Mouse (Mus musculus) forebrain, embryonic 16.5 days (tissue): ENCODE data around the gene Olfr1223. TPM values are rescaled to one million over a fixed set of nuclear protein-coding genes. Genes with fewer than 3 reads are reported as not detected.
"Not testable (repeated sequence)": the region's sequence is repeated elsewhere in the genome, so short reads cannot be mapped to it uniquely, and the experiment has no call there.

Source experiments
- ATAC-seq: fragments of 200-750 bp; cut with Nextera tagmentation; 2 replicates; pipeline ENCODE4 v1.8.0; 2017; ENCODE audit warnings: mild to moderate bottlenecking, moderate library complexity
- H3K27ac ChIP-seq: fragments of 300-500 bp; sonication (generic); 2 replicates; pipeline ENCODE4 v1.5.1; 2014; ENCODE audit warnings: low read length, control low read depth
- H3K27me3 ChIP-seq: fragments of 300-500 bp; sonication (generic); replicated peaks from 2 replicates; pipeline ENCODE4 v1.6.1; 2014; ENCODE audit warnings: low read length; ENCODE audit not compliant: control insufficient read depth, insufficient read depth
- H3K36me3 ChIP-seq: fragments of 300-500 bp; sonication (generic); 2 replicates; pipeline ENCODE4 v1.6.1; 2014; ENCODE audit not compliant: control insufficient read depth, insufficient read depth
- H3K4me1 ChIP-seq: fragments of 300-500 bp; sonication (generic); replicated peaks from 2 replicates; pipeline ENCODE4 v1.6.1; 2014; ENCODE audit warnings: low read length; ENCODE audit not compliant: control insufficient read depth, insufficient read depth
- H3K4me2 ChIP-seq: fragments of 300-500 bp; sonication (generic); 2 replicates; pipeline ENCODE4 v1.6.1; 2014; ENCODE audit warnings: mild to moderate bottlenecking, low read length, control low read depth
- H3K4me3 ChIP-seq: fragments of 300-500 bp; sonication (generic); replicated peaks from 2 replicates; pipeline ENCODE4 v1.5.1; 2014; ENCODE audit warnings: mild to moderate bottlenecking, low read length, control low read depth
- H3K9ac ChIP-seq: fragments of 300-500 bp; sonication (generic); replicated peaks from 2 replicates; pipeline ENCODE4 v1.6.1; 2014; ENCODE audit warnings: low read depth, low read length, control low read depth
- H3K9me3 ChIP-seq: fragments of 300-500 bp; sonication (generic); 2 replicates; pipeline ENCODE4 v1.6.1; 2016; ENCODE audit warnings: low read length; ENCODE audit not compliant: control insufficient read depth
- WGBS: fragments of 180-500 bp; shearing (Covaris S2); extraction: QIAGEN DNeasy Blood & Tissue Kit; methylation state at CpG from one replicate; pipeline ENCODE4 v1.1.7; 2014; 5-methylcytosine and 5-hydroxymethylcytosine counted together
- polyA plus RNA-seq: library from polyadenylated mRNA; unstranded; fragments of >200 nt; fragmentation: Nextera tagmentation; extraction: Ambion mirVana; gene quantifications from 2 replicates; pipeline ENCODE4 v1.2.1, GENCODE M21; 2015

Olfr1223 gene
- polyA plus RNA-seq, result not detected in 2 replicates

GRCm38 (mm10) chr2:89151460-89151859 is at the start of gene Olfr1223:
Gene Olfr1223 (minus strand): TSS chr2:89151560.
- no peak for ATAC-seq

DNA sequence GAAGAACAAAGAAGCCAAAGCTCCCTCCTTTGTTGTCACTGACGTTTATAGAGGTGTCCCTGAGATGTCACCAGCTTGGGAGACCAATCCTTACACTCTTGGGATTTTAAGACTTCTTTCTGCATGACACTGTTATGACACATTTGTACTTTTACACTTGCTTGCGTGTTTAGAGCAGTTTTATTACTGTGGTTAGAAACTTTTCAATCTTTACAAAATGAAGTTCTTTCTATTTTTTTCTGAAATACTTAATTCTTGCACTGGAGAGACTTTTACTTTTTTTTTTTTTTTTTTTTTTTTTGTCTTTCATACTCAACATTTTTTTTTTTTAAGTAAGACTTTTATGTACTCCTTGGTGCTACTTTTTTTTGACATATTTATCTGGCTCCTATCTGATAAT is 48.6 kb upstream of the Olfr1223 start, which contains the start of gene Olfr1226:
Gene Olfr1226, minus strand, starts transcription at position 101 of the 400 bp plus-strand sequence.
- Histone ChIP-seq H3K9me3 (no peaks in the 10 kb centered on the region), H3K4me3 (no peak within 1 kb of the TSS), H3K36me3 (no peaks in the 10 kb centered on the region), H3K9ac (no peak within 1 kb of the TSS), H3K27ac (no peak within 1 kb of the TSS), H3K27me3 (no peaks in the 10 kb centered on the region), H3K4me1 (no peaks in the 10 kb centered on the region), H3K4me2 (no peak within 1 kb of the TSS)
- ATAC-seq, result no peak
- 52% methylated on average over 2 of the region's 2 CpGs for WGBS

More at GRCm38 (mm10) chr2:89151460-89151859, at the start of gene Olfr1223:
- Histone ChIP-seq H3K27me3 (no peaks in the 10 kb centered on the region), H3K36me3 (no peaks in the 10 kb centered on the region), H3K27ac (no peak within 1 kb of the TSS), H3K4me3 (no peak within 1 kb of the TSS), H3K4me1 (no peaks in the 10 kb centered on the region), H3K4me2 (no peak within 1 kb of the TSS), H3K9me3 (no peaks in the 10 kb centered on the region), H3K9ac (no peak within 1 kb of the TSS)
- WGBS, result 77% methylated on average over 1 of the region's 1 CpGs

DNA sequence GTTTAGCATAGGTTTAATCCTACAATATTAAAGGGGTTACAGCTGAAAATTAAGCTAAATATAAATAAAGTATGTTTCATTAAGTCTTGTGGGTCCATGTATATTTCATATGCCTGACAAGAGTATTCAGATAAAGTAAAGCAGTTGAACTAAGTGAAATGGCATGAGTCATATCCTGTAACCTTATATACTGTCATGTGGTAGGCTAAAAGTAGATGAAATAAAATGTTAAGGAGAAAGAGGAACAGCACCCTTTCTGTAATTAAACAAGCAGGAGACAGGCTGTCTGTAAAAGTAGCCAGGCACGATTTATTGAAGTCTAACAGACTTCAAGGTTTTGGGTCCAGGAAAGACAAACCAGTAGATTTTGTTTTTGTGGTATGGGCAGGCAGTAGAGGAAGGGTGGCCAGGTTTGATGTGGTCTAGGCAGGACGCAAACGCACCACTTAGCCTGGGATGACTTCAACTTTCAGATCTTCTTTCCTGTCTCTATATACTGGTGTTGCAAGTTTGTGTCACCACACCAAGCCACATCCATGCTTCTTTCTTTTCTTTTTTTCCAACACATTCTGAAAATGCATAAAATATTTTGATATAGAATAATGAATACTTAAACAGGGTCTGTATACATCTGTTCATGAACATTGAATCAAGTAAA is 45.1 kb upstream of the Olfr1223 start:
- Histone ChIP-seq H3K9me3 (no peaks in the 10 kb centered on the region), H3K27me3 (no peaks in the 10 kb centered on the region), H3K4me3 (no peak overlapping the region), H3K36me3 (no peaks in the 10 kb centered on the region), H3K4me2 (no peak overlapping the region), H3K4me1 (no peaks in the 10 kb centered on the region), H3K9ac (no peak overlapping the region), H3K27ac (no peak overlapping the region)
- WGBS, result 91% methylated on average over 3 of the region's 3 CpGs
- ATAC-seq, result no peak

DNA sequence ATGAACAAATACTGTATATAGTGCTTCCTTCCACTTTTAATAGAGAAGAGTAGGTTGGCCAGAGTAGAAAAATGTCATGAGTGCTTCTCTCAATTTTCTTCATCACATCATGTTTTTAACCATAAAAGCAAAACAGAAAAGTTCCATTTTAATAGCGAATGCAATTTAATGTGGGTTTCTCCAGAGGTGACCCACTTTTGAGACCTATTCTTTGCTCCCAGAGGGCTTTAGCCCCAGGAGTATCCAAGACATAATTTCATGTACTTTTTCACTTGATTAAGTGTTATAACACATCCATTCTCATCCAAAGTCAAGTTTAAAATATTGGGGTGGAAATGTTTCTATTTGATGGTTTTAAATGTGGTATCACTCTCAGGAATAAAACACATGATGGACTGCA is 23.2 kb upstream of the Olfr1223 start, which contains the start of gene Olfr1225:
Gene Olfr1225, minus strand, starts transcription at position 101 of the 400 bp plus-strand sequence.
- Histone ChIP-seq H3K4me1 (no peaks in the 10 kb centered on the region), H3K27ac (no peak within 1 kb of the TSS), H3K36me3 (no peaks in the 10 kb centered on the region), H3K4me2 (no peak within 1 kb of the TSS), H3K4me3 (no peak within 1 kb of the TSS), H3K9me3 (no peaks in the 10 kb centered on the region), H3K27me3 (no peaks in the 10 kb centered on the region), H3K9ac (no peak within 1 kb of the TSS)
- no peak for ATAC-seq
- WGBS, result 78% methylated on average over 1 of the region's 1 CpGs

DNA sequence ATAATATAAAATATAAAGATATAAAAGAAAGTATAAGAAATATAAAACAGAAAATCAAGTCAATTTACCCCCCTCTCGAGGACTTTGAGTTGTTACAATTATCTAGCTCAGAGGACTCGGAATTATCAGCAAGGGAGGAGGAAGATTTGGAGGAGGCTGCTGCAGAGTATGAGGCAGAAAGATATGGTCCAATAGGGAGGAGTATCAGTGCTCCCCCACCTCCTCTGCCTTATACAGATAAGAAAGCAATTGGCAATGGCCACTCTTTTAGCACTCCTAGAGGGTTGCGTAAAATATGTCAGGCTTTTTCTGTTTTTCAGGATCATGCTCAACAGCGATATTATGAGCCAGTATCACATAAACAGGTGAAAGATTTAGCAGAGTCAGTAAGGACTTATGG is 13.4 kb upstream of the Olfr1223 start:
- H3K4me2 ChIP-seq, H3K27me3 ChIP-seq, H3K9ac ChIP-seq, H3K36me3 ChIP-seq, H3K27ac ChIP-seq, H3K4me3 ChIP-seq, H3K4me1 ChIP-seq, ATAC-seq, H3K9me3 ChIP-seq: not testable (repeated sequence)
- WGBS, result 93% methylated on average over 4 of the region's 4 CpGs

GRCm38 (mm10) chr2:89163991-89164390 is 12.6 kb upstream of the Olfr1223 start, which contains the start of gene Olfr1224-ps1:
Gene Olfr1224-ps1 (minus strand): TSS chr2:89164091.
- H3K9ac ChIP-seq, ATAC-seq, H3K27ac ChIP-seq, H3K4me1 ChIP-seq, H3K27me3 ChIP-seq, H3K36me3 ChIP-seq, H3K4me2 ChIP-seq, H3K9me3 ChIP-seq, H3K4me3 ChIP-seq: not testable (repeated sequence)
- WGBS, result 93% methylated on average over 8 of the region's 8 CpGs

GRCm38 (mm10) chr2:89132954-89133353 is 18.4 kb downstream of the Olfr1223 start, which contains the start of gene Olfr1222:
Gene Olfr1222 (minus strand): TSS chr2:89133054.
- H3K27ac ChIP-seq, result no peak within 1 kb of the TSS
- H3K4me2 ChIP-seq, result no peak within 1 kb of the TSS
- H3K4me1 ChIP-seq, result no peaks in the 10 kb centered on the region
- no peaks in the 10 kb centered on the region for H3K27me3 ChIP-seq
- H3K9me3 ChIP-seq, result no peaks in the 10 kb centered on the region
- H3K9ac ChIP-seq, result no peak within 1 kb of the TSS
- H3K4me3 ChIP-seq, result no peak within 1 kb of the TSS
- ATAC-seq, result no peak
- 83% methylated on average over 3 of the region's 3 CpGs for WGBS
- no peaks in the 10 kb centered on the region for H3K36me3 ChIP-seq

DNA sequence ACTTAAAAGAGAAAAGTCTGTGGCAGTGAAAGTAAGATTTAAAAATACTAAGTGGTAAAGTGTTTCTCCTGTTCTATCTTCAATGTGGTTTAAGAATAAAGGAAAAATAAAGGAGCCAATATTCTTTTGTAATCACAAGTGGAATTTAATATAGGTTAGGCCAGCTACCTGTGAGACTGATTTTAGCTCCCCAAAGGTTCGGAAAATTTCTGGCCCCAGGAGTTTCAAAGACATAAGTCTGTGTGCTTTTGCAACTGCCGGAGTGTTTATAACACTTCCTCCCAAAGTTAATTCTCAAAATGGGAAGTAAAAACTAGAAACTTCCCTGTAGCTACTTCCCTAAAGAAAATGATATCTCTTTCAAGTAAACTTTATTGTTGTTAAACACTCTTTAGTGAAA is 34.2 kb downstream of the Olfr1223 start, which contains the start of gene Olfr1221:
Gene Olfr1221, minus strand, starts transcription at position 101 of the 400 bp plus-strand sequence.
- H3K4me3 ChIP-seq, result no peak within 1 kb of the TSS
- WGBS, result 86% methylated on average over 2 of the region's 2 CpGs

DNA sequence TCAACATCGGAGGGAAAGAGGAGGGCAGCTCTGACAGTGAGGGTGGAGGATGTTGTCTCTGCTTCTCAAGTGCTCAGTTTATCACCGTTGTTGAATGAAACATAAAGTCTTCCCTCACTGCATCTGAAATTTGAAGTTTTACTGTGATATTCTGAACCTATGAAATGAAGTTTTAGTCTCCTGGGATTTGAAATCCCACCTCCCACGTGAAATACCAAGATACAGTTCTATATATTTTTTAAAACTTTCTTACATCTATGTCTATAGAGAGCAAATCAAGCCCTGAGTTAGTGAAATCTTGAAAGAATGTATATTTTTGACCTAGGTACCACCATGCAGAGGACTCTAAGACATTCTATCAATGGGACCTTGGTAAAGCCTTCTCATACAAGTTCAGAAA is 44.6 kb downstream of the Olfr1223 start, which contains the start of gene Olfr1220:
Gene Olfr1220, minus strand, starts transcription at position 101 of the 400 bp plus-strand sequence.
- whole genome bisulfite sequencing, result 79% methylated on average over 3 of the region's 3 CpGs

More for the DNA sequence above, 34.2 kb downstream of the Olfr1223 start, which contains the start of gene Olfr1221:
- Histone ChIP-seq H3K9ac (no peak within 1 kb of the TSS), H3K4me1 (no peaks in the 10 kb centered on the region), H3K9me3 (no peaks in the 10 kb centered on the region), H3K36me3 (no peaks in the 10 kb centered on the region), H3K4me2 (no peak within 1 kb of the TSS), H3K27ac (no peak within 1 kb of the TSS), H3K27me3 (no peaks in the 10 kb centered on the region)
- no peak for ATAC-seq

More for the DNA sequence above, 44.6 kb downstream of the Olfr1223 start, which contains the start of gene Olfr1220:
- no peak for ATAC-seq
- H3K4me1 ChIP-seq, result no peaks in the 10 kb centered on the region
- H3K4me3 ChIP-seq, result no peak within 1 kb of the TSS
- no peaks in the 10 kb centered on the region for H3K36me3 ChIP-seq
- H3K27ac ChIP-seq, result no peak within 1 kb of the TSS
- H3K4me2 ChIP-seq, result no peak within 1 kb of the TSS
- no peaks in the 10 kb centered on the region for H3K9me3 ChIP-seq
- no peak within 1 kb of the TSS for H3K9ac ChIP-seq
- no peaks in the 10 kb centered on the region for H3K27me3 ChIP-seq
